Mouse (Mus musculus) effector memory CD4-positive, alpha-beta T cell, adult 7 months (primary cell): ENCODE measurements around the gene Hsd17b11. TPM values are rescaled to one million over a fixed set of nuclear protein-coding genes. Genes with fewer than 3 reads are reported as not detected.

Experiments used
- polyA plus RNA-seq: library from polyadenylated mRNA; unstranded; fragments of 100-300 nt; shearing (Covaris generic); gene quantifications from one replicate; pipeline ENCODE4 v1.2.1, GENCODE M21; 2017

Gene Hsd17b11
- polyA plus RNA-seq: 1.7 TPM

DNA sequence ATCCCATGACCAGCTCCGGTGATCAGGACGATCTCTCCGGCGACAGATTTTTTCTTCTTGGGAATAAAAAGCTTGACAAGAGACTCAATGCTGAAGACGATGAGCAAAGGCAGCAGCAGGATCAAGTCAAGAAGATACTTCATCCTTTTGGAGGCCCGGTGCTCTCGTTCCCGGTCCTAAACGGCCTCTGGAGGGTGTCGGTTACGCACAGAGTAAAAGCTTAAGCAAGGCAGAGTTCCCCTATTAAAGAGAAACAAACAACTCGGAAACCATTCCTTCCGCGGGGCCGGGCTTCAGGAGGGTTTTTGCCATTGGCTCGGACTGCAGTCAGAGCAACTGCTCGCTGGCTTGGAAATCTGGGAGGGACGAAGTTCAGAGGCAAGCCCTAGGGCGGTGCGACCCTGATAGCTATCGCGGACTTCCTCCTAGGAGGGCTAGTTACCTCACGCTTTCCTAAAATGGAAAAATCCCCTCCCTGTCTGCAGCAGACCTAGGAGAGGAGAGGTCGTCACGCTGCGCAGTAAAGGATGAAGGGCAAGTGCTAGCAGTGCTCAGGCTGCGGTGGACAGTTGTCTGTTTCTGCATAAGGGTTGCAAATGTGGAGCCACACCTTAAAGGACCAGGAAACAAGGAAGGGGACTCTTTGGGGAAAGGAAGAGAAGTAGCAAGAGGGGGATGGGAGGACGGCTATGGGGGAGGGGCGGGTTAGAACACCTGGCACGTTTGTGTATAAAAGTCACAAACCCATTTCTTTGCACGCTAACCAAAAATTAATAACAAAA, at the start of gene Hsd17b11:
Hsd17b11 (minus strand) TSS at position 323 of the 782 bp plus-strand sequence.

GRCm38 (mm10) chr5:104046256-104047199, 24.8 kb upstream of the Hsd17b11 start, which contains the start of gene Nudt9:
Gene Nudt9 (plus strand): TSS chr5:104046306.

GRCm38 (mm10) chr5:103977297-103977696, 44.4 kb downstream of the Hsd17b11 start, which contains the start of gene Hsd17b13:
Gene Hsd17b13 (minus strand): TSS chr5:103977410.

Other genes starting within 250 kb of the Hsd17b11 start
- 6.0 TPM for gene Klhl8, start 110.7 kb downstream of the Hsd17b11 start, polyA plus RNA-seq
- gene Hsd17b13, start 44.5 kb downstream of the Hsd17b11 start, polyA plus RNA-seq: not detected
- 55.3 TPM for gene Nudt9, start 24.4 kb upstream of the Hsd17b11 start, polyA plus RNA-seq
- not detected for gene Gm17660, start 55.7 kb upstream of the Hsd17b11 start, polyA plus RNA-seq
- gene Sparcl1, start 91.8 kb upstream of the Hsd17b11 start, polyA plus RNA-seq: not detected
- not detected for gene Dspp, start 148.8 kb upstream of the Hsd17b11 start, polyA plus RNA-seq
- not detected for gene Dmp1, start 180.7 kb upstream of the Hsd17b11 start, polyA plus RNA-seq